Mouse (Mus musculus): ENCODE measurements at regions not wholly inside any gene's neighbourhood (a gene's known extent, or its start where the extent isn't known, plus 50 kb on each side); places are given as distances from the start of the nearest gene placed in this dataset.
A peak's percentile ranks its signal among the peaks of the same experiment; 100 is the strongest.

GRCm38 (mm10) chr13:117334125-117334524 is 113.2 kb upstream of the Gm17509 start:
- no peak for DNase-seq (ENCODE audit: low spot score in 2 of 2)

DNA sequence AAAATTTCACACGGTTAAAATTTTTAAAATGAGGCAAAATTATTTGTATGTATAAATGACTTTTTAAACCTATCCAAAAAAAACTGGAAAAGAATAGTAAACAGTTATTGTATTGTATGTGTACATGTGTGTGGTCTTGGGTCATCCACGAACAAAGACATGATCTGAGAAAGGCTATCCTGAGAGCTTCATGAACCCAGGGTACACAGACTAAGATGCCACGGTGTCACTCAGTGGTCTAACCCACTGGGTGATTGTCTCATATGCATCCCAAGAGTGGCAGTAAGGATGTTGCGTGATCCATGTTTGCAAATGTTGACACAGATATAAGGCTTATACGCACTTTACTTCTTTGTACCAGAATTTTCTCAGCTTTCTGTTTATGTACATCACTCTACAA is 113.7 kb upstream of the Gm17509 start:
- DNase-seq (ENCODE audit: low spot score in 2 of 2) = no peak

DNA sequence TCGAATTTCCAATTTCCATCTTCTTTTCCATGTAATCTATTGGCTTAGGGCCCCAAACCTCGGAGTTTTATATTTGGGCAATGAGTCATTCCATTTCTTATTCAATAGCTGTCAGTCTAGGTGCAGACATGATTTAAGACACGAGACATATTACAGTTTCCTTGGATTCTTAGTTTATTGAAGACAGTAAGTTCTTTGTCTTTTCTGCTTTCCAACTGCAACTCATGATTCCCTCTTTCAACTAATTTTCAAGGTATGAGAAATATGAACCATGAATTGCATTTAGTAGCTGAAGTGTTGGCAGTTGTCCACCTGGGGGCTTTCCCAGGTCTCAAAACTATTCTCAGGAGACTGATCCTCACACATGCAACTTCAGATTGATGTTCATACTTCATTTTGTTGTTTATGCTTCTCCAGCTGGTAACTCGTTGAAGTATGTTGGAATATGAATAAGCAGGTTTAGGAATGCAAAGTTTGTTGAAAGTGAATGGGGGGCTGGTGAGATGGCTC is 160.3 kb upstream of the Gm17509 start:
- DNase-seq (ENCODE audit: low spot score in 2 of 2) = no peak

GRCm38 (mm10) chr13:117383480-117384137 is 162.7 kb upstream of the Gm17509 start:
- DNase-seq (ENCODE audit: low spot score in 2 of 2) = no peak

DNA sequence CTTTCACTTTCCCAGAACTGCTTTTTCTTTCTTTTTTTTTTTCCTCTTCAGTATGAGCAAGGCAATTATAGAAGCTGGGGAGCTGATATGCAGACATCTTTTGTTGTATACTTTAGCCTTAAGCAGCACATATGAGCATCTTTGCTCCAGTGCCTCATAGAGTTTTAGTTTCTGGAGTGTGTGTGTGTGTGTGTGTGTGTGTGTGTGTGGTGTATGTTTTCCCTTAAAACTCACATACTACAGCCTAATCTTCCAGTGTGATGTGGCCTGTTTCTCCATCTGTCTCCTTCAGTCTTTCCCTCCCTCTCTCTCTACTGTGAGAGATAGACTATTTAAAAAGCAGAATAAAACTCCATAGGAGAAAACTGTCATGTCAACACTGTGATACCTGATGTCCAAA is 169.4 kb upstream of the Gm17509 start:
- no peak for DNase-seq (ENCODE audit: low spot score in 2 of 2)

GRCm38 (mm10) chr13:117393488-117393887 is 172.6 kb upstream of the Gm17509 start:
- DNase-seq (ENCODE audit: low spot score in 2 of 2) = no peak

DNA sequence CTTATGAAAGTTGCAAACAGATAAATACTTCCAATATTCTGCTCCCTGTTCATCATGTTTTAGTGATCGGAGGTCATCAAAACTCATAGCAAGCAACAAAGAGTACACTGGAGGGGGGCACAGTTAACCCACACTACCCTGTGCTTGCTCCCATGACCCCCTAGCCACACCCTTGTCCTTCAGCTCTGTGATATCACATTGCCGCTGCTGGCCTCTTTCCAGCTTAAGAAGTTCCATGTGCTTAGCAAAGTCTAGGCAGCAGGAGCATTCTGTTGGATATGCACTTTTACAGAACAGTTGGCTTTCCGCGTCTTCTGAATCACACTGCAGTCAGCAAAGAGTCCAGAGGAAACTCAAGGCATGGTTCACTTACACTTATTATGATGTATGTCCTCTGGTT is 180.4 kb upstream of the Gm17509 start:
- DNase-seq (ENCODE audit: low spot score in 2 of 2) = no peak

DNA sequence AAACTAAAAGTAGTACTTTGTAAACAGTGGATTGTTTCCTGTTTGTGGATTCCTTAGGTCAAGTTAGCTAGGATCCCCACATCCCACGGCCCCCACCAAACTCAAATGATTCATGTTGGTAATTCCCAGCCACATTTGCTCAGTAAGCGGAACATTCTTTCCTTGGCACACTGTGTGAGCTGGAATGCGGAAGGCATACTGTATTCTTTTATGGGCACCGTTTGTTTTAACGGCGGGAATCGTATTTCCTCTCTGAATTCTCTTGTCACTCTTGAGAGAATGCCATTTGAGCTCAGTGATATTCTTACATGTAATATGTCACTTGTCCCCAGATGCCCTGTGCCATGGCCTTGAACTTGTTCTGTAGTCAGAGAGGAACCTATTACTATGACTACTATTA is 189.1 kb upstream of the Gm17509 start:
- DNase-seq (ENCODE audit: low spot score in 2 of 2) = no peak

DNA sequence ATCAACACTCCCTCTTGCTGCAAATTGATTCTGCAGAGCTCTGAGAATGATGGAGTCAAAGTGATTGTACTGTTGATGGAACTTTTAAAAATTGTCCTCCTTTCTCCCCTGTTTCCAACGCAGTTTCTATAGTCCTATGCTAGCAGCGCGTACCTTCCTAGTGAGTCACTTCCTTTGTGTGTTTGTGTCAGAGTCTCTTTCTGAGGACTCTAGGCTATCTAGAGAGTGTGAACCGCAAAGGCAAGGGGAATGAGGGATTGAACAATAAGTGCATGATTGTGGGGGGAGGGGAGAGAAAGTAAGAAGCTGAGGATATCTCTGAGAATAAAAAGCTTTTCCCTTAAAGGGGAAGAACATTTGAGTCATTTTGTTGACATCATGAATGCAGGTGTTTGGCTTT is 188.5 kb upstream of the Hcn1 start:
- DNase-seq (ENCODE audit: low spot score in 2 of 2) = no peak

DNA sequence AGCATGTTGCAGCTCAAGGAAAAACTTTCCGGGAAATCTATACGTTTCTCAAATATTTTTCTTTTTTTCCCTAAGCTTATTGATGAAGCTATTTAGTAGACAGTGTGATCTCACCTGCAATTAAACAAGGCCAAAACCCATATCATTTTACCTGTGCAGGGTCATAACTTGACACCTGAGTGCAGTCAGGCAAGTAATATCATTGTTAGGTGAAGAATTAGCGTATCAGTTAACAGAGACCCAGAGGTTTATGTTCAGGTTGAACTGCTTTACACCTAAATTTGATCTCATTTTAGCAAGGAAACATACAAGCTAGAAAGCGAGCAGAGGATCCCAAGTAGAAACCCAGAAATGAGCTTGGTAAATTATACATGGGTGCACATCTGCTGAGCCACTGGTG is 178.6 kb upstream of the Hcn1 start:
- DNase-seq (ENCODE audit: low spot score in 2 of 2) = no peak

- no peak for DNase-seq (ENCODE audit: low spot score in 2 of 2)
Measured at GRCm38 (mm10) chr13:117425015-117425414, 177.1 kb upstream of the Hcn1 start.

- DNase-seq (ENCODE audit: low spot score in 2 of 2) = no peak
Measured at GRCm38 (mm10) chr13:117467407-117467806, 134.7 kb upstream of the Hcn1 start.

DNA sequence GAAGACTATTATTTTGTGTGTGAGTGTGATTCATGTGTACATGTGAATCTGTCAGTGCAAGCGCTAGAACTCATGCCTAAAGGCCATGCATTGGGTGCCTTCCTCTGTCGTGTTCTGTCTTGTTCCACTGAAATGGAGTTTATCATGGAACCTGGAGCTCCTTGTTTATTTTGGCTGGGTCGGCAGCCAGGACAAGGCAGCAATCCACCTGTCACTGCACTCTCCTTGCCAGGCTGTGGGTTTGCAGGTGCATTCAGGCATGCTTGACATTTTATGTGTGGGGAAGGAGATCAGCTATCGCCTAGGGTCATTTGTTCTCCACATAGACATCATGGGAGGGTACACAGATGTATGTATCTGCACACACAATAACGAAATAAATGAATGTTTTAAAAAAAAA is 129.4 kb upstream of the Hcn1 start:
- no peak for DNase-seq (ENCODE audit: low spot score in 2 of 2)

DNA sequence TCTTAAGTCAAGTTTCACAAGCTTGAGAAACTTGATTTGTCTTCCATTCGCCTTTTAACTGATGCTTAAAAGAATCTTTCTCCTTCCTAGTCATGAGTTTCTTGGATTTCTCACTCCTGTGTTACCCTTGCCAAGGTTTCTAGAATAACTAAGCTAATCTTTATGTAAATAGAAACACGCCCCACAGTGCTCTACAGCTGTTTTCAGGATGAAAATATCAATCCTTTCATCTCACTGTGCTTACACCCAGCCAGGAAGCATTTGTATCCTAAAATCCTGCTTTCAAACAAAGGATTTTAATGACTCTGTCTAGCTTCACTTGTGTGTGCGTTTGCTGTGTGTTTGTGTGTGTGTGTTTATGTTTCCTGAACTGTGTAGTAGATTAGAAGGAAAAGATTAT is 119.5 kb upstream of the Hcn1 start:
- no peak for DNase-seq (ENCODE audit: low spot score in 2 of 2)

DNA sequence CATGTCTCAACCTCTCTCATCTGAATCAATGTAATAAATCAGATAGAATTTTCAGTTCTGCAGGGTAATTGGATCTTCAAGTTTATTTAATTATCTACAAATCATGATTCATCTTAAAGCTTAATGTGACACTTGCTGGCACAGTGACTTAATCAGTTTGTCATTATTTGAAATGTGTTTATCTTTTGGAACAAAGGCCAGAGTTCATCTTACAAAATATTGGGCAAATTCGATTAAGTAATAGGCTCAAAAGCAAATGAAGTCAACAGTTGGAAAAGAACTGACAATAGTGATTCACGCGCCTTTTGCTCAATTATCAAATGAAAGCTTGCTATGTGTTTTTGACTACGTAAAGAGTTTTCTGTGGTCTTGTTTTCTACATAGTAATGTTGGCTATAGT is 93.4 kb upstream of the Hcn1 start:
- DNase-seq (ENCODE audit: low spot score in 2 of 2) = no peak

DNA sequence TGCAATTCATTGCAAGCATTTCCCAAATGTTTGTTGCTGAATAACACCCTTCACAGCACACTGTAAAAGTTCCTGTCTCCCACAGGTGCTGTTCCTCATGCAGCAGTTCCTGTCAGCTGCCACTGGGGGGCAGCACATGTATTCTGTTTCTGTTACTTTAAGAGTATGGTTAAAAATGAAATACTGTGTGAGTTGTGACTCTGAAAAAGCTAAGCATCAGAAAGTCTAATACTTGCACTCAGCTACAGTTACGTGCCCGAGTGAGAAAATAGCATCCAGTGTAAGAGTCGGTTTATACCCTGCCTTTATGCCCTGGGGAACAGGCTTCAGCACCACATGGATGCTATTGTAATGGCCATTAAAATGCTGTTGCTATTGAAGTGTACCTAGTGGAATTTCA is 52.0 kb upstream of the Hcn1 start:
- DNase-seq (ENCODE audit: low spot score in 2 of 2) = peak; percentile 9 to 42
